Mouse (Mus musculus): ENCODE measurements around the gene Adora1. TPM values are rescaled to one million over a fixed set of nuclear protein-coding genes. Genes with fewer than 3 reads are reported as not detected.

Gene Adora1
- polyA plus RNA-seq, 1 experiment from 2014 or later, result 4.0 TPM

DNA sequence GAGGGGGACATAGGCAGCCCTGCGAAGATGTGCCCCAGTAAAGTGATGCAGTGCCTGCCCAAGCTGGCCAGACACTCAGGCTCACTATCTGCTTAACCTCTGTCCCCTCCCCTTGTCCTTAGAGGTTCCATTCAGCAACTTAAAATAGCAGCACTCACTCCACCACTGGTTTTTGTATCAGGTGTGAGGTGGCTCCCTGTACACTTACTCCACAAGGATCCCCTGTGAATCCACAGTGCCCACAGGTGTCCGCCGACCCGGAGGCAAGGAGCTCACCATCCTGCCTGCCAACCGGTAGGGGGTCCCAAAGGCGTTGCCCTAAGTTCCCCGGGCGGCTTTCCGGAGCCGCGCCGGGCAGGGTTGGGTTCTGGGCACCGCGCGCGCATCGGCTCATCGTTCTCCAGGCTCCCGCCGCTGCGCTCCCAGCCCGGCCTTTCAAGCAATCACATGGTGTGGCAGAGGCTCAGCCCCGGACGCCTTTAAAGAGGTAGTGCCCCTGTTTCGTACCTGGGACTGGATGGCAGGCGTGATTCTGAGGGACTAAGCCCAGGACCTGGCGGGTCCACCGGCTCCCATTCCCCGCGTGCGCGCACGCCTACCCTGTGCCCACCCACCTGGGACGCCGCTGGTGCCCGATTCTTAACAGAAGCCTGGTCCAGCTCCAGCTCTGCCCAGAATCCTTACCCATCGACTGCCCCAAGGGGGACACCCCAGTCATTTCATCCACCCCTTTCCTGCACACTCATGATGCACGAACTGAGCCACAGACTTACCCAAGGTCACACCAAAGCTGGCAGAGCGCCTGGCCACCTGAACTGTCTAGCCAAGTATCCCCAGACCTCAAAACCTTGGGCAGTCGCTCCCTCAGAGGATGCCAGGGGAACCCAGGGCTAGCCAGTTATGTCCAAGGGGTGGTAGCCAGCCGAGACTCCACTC lies 508 bp downstream of the Adora1 start:
- peak overlapping the region; percentile 37 for H3K4me3 ChIP-seq
- peaks cover 35% of the 10 kb centered on the region for H3K4me1 ChIP-seq
- peak overlapping the region; percentile 87 for H3K4me2 ChIP-seq
- peak overlapping the region; percentile 33 for H3K9ac ChIP-seq
- no peaks in the 10 kb centered on the region for H3K36me3 ChIP-seq
- no peak overlapping the region for H3K27ac ChIP-seq
- H3K9me3 ChIP-seq, result no peaks in the 10 kb centered on the region
- WGBS, result under 1% methylated on average over 40 of the region's 41 CpGs
- peaks cover 45% of the 10 kb centered on the region for H3K27me3 ChIP-seq
- ATAC-seq (ENCODE audit: borderline replicate concordance, extremely low read depth, low FRiP score, low TSS enrichment), result no peak

DNA sequence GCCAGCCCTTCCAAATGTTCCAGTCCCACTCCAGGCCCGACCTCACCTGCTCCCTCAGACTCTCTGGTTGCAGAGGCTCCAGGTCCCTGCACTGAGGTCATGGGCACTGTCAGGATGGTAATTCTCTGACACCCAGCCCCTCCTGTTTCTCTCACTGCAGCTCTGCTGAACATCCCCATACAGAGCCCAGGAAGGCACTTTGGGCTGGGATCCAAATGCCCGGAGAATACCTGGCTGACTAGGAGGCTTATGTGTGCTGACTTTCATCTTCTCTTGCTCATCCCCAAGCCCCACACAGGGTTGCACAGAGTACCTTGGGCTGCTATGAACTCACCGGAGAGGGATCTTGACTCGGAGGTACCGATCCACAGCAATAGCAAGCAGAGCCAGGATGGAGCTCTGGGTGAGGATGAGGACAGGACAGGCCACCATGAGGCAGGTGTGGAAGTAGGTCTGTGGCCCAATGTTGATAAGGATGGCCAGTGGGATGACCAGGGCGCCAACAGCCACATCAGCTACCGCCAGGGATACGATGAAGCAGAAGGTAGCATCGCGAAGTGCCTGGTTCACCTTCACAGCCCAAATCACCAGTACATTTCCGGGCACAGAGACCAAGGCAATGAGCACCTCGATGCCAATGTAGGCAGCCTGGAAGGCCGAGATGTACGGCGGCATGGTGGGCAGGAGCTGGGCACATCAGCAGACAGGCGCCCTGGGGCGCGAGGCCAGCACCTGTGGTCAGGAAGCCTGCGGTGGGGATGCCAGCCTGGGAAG lies 1.4 kb downstream of the Adora1 start:
- Histone ChIP-seq H3K4me2 (peak overlapping the region; percentile 87), H3K4me1 (peaks cover 35% of the 10 kb centered on the region), H3K27me3 (peaks cover 45% of the 10 kb centered on the region), H3K27ac (peak overlapping the region; percentile 81; the same call in 1 of the 2 replicates), H3K9ac (no peak overlapping the region; the same call in 1 of the 2 replicates), H3K9me3 (no peaks in the 10 kb centered on the region), H3K36me3 (no peaks in the 10 kb centered on the region), H3K4me3 (peak overlapping the region; percentile 37)
- 0 out of 2 replicates have a peak, but pooled peaks have one; percentile 2 for ATAC-seq (ENCODE audit: borderline replicate concordance, extremely low read depth, low FRiP score, low TSS enrichment)
- WGBS, result 48% methylated on average over 19 of the region's 19 CpGs

DNA sequence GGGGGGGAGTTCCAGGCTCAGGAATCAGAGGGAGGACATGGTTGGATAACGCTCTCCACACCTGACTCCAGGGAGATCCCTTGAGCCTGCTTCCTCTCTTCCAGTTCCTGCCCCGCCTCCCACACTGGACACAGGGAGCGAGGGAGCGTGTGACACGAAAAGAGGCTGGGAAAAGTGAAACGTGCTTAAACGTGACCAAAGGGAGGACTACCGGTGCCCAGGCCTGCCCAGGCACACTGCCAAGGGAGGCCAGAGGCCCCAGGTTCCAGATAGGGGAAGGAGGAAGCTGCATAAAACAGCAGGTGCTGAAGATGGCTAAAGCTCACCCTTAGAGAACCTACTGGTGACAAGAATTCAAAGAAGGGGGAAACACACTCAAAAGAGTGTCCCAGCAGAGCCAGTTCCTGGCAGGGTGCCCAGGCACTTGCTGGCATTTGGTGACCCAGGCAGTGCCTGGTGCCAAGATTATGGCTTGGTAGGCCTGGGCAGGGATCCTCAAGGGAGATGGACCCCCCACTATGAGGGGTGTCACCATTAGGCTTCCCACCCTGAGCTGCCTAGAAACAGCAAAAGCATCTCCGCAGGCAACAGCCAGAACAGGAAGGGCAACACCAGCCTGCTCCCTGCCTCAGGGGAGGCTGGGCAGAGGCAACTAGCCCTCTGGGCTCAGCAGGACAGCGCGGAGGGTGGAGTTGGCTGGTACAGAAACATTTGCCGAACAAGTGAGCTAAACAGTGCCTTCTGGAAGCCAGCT lies 2.3 kb downstream of the Adora1 start:
- Histone ChIP-seq H3K36me3 (no peaks in the 10 kb centered on the region), H3K4me3 (no peak overlapping the region), H3K27ac (peak overlapping the region; percentile 81), H3K27me3 (peaks cover 45% of the 10 kb centered on the region), H3K4me1 (peaks cover 35% of the 10 kb centered on the region), H3K9ac (no peak overlapping the region), H3K9me3 (no peaks in the 10 kb centered on the region), H3K4me2 (peak overlapping the region; percentile 87; the same call in 1 of the 2 replicates)
- ATAC-seq (ENCODE audit: borderline replicate concordance, extremely low read depth, low FRiP score, low TSS enrichment), result peak; percentile 58; the same call in 1 of the 2 replicates
- 39% methylated on average over 12 of the region's 12 CpGs for WGBS

DNA sequence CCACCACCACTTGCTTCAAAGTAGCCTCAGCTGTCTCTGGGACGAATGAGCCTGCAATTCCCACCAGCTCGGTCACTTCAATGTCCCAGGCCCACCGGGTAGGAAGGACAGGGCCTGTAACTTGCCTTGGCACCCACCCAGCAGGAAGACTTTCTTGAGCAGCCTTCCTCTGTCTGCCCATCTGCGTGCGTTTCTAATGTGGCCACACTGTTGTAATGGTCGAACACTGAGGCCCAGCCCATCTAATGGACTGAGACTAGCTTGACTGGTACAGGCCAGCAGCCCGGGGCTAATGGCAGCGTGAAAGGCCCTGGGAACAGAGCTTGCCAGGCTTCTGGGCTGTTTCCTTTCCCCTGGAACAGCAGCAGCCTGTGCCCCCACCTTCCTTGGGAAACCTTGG lies 2.9 kb downstream of the Adora1 start:
- 0 out of 2 replicates have a peak overlapping the region, but pooled peaks have one; percentile 5 for H3K4me2 ChIP-seq
- no peaks in the 10 kb centered on the region for H3K36me3 ChIP-seq
- H3K4me1 ChIP-seq, result peaks cover 35% of the 10 kb centered on the region
- WGBS, result 56% methylated on average over 8 of the region's 8 CpGs
- H3K27ac ChIP-seq, result peak overlapping the region; percentile 81
- H3K27me3 ChIP-seq, result peaks cover 44% of the 10 kb centered on the region
- H3K9ac ChIP-seq, result no peak overlapping the region
- no peaks in the 10 kb centered on the region for H3K9me3 ChIP-seq
- ATAC-seq (ENCODE audit: borderline replicate concordance, extremely low read depth, low FRiP score, low TSS enrichment), result no peak
- H3K4me3 ChIP-seq, result no peak overlapping the region

DNA sequence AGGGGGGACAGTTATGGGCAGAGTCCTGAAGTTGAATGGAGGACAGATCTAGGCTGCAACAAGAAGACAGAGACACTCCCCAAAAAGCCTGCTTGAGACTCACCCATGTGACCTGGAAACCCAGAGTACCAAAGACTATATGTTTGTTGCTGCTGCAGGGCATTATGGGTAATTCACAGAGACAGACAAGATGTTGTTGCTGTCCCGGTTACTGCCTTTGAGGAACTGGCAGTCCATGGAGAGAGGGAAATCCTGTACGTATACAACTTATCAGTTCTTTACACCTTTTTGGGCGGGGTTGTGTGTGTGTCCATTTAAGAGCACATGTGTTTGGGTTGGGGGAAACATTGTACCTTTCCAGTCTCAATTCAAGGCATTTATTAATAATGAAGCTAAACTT lies 3.5 kb downstream of the Adora1 start:
- no peak overlapping the region for H3K9ac ChIP-seq
- no peaks in the 10 kb centered on the region for H3K9me3 ChIP-seq
- H3K36me3 ChIP-seq, result no peaks in the 10 kb centered on the region
- no peak overlapping the region for H3K4me3 ChIP-seq
- WGBS, result 65% methylated on average over 3 of the region's 3 CpGs
- H3K27me3 ChIP-seq, result peaks cover 38% of the 10 kb centered on the region
- no peak overlapping the region for H3K27ac ChIP-seq
- no peak overlapping the region for H3K4me2 ChIP-seq
- ATAC-seq (ENCODE audit: borderline replicate concordance, extremely low read depth, low FRiP score, low TSS enrichment), result no peak
- H3K4me1 ChIP-seq, result peaks cover 35% of the 10 kb centered on the region

DNA sequence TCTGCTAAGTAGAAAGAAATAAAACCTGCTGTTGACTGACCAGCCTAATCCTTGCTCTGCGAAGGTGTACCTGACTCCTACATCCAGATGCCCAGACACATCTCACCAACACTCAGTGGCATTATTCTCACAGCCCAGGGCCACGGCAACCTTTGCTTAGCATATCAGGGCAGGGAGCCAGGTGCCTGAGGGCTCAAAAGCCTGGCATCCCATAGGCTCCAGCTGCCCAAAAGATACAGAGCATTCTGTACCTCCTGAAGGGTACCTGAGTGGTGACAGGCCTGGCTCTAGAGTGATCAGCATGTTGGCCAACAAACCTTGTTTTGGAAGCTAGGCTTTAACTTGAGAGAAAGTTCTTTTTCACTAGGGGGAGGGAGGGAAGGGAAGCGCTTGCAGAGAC lies 4.0 kb downstream of the Adora1 start:
- Histone ChIP-seq H3K4me1 (peaks cover 35% of the 10 kb centered on the region), H3K27me3 (peaks cover 33% of the 10 kb centered on the region), H3K36me3 (no peaks in the 10 kb centered on the region), H3K27ac (no peak overlapping the region), H3K9me3 (no peaks in the 10 kb centered on the region), H3K9ac (no peak overlapping the region), H3K4me3 (no peak overlapping the region), H3K4me2 (no peak overlapping the region)
- WGBS, result 70% methylated on average over 3 of the region's 3 CpGs
- no peak for ATAC-seq (ENCODE audit: borderline replicate concordance, extremely low read depth, low FRiP score, low TSS enrichment)

DNA sequence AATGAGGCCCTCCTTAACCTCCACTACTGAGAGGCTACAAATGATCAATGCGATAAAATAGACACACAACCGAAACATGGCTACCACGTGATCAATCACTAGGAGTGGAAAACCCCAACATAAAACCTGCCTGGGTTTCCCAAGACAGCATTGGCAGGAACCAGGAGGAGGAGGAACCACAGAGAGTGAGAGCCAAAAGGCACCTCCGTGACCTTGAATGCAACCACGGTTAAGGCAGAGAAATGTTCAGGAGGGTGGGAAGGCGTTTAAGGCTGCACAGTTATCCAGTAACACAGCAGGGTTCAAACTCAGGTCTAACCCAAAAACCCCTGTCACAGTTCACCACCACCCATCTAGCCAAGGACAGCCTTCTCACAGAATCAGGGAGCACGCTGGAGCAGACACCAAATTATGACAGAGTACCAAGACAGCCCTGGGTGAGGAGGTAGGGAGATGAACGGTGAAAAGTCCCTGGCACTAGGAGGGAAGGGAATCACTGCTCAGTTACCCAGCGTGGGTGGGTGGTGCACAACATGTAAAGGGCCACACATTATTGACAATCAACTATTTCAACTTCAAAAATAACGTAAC lies 4.5 kb downstream of the Adora1 start:
- ATAC-seq (ENCODE audit: borderline replicate concordance, extremely low read depth, low FRiP score, low TSS enrichment), result no peak
- 74% methylated on average over 10 of the region's 10 CpGs for WGBS

DNA sequence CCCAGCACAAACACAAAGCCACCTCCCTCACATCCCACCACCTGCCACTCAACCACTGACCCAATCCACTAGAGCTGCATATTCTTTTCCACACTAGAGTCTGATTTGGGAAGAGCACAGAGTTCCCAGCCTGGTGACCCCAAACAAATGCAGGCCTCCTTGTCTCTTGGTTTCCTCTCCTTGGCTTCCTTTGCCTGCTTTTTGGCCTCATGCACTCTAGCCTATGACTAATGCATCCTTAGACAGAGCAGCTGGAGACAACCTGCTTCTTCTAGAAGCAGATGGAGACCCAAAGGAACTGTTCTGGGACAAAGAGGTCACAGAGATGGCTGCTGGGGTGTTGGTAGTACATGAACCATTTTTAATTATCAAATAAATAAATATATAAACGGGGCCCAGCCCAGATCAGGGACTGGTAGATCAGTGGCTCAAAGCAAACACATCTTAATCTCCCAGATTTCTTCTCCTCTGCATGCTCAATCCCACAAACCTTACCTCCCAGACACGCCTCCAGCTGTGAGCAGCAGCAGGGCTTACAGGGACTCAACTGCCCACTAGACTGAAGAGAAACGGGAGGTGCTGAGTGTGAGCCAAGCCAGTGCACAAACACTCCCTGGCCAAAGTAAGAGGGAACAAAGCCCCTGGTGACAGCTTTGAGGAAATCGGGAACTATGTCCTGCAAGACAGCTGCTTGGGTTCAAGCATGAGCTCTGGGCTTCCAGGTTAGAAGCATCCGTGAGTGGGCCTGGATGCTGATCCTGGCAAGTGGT lies 5.2 kb downstream of the Adora1 start:
- Histone ChIP-seq H3K36me3 (no peaks in the 10 kb centered on the region), H3K9ac (no peak overlapping the region), H3K9me3 (no peaks in the 10 kb centered on the region), H3K4me2 (no peak overlapping the region), H3K4me1 (peaks cover 22% of the 10 kb centered on the region), H3K27me3 (peaks cover 21% of the 10 kb centered on the region), H3K4me3 (no peak overlapping the region), H3K27ac (no peak overlapping the region)
- no peak for ATAC-seq (ENCODE audit: borderline replicate concordance, extremely low read depth, low FRiP score, low TSS enrichment)
- WGBS, result 58% methylated on average over 5 of the region's 5 CpGs

More for the DNA sequence above, 4.5 kb downstream of the Adora1 start:
- Histone ChIP-seq H3K4me2 (no peak overlapping the region), H3K27me3 (peaks cover 28% of the 10 kb centered on the region), H3K36me3 (no peaks in the 10 kb centered on the region), H3K27ac (no peak overlapping the region), H3K4me3 (no peak overlapping the region), H3K9me3 (no peaks in the 10 kb centered on the region), H3K4me1 (peaks cover 30% of the 10 kb centered on the region), H3K9ac (no peak overlapping the region)

DNA sequence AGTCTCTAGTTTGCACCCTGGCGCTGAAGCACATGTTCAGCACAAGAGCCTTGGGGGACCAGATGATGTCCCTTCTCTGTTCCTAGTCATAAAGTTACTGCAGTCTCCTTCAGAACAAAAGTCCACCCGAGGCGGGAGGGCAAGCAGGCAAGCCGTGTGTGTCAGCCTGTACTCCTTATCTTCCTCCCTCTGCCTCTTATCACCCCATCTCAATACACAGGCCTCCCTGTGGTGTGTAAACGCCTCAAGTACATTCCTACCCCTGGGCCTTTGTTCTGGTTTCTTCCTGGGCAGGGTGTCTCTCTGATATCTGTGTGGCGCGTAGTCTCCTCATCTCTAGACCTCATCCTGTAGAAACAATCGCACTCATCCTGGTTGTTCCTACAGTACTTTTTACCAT lies 8.5 kb downstream of the Adora1 start:
- Histone ChIP-seq H3K4me3 (no peak overlapping the region), H3K9ac (no peak overlapping the region), H3K36me3 (no peaks in the 10 kb centered on the region), H3K9me3 (no peaks in the 10 kb centered on the region), H3K27me3 (no peaks in the 10 kb centered on the region), H3K4me1 (peaks cover 7% of the 10 kb centered on the region; the same call in 1 of the 2 replicates), H3K4me2 (no peak overlapping the region), H3K27ac (no peak overlapping the region)
- ATAC-seq (ENCODE audit: borderline replicate concordance, extremely low read depth, low FRiP score, low TSS enrichment), result no peak
- 52% methylated on average over 8 of the region's 8 CpGs for WGBS

DNA sequence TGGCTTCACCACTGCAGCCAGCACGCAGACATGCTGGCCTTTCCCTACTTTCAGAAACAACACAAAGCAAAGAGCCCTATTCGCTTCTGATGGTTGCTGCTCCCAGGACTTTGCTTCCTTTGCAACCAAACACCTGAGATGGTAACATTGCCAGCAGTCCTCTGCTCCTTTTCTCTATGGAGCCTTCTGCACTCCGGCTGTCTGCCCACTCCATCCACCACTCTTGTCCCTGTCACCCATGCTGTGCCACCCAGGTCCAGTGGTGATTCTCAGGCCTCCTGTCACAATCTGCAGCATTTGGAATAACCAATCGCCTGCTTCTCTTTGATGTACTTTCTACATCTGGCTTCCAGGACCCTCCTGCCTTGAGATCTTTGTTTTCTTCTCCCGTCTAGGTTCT lies 9.9 kb downstream of the Adora1 start:
- Histone ChIP-seq H3K36me3 (no peaks in the 10 kb centered on the region), H3K4me2 (no peak overlapping the region), H3K27me3 (no peaks in the 10 kb centered on the region), H3K4me1 (peaks cover 7% of the 10 kb centered on the region; the same call in 1 of the 2 replicates), H3K4me3 (no peak overlapping the region), H3K27ac (no peak overlapping the region), H3K9ac (no peak overlapping the region), H3K9me3 (no peaks in the 10 kb centered on the region)
- no peak for ATAC-seq (ENCODE audit: borderline replicate concordance, extremely low read depth, low FRiP score, low TSS enrichment)
- WGBS, result 88% methylated on average over 5 of the region's 5 CpGs

Measured in lung, embryonic 15.5 days (tissue).